Mouse (Mus musculus): ENCODE measurements around the gene Dennd1a. TPM values are rescaled to one million over a fixed set of nuclear protein-coding genes. Genes with fewer than 3 reads are reported as not detected.

The Dennd1a gene
- polyA plus RNA-seq, 1 experiment, result 44.5 TPM

- Histone ChIP-seq H3K27ac (ENCODE audit: insufficient read depth, low read length) (no peak overlapping the region), H3K4me1 (ENCODE audit: control insufficient read depth, insufficient read depth, low read length) (peaks cover 2% of the 10 kb centered on the region; the same call in 1 of the 2 replicates), H3K4me3 (ENCODE audit: insufficient read depth, low read length) (no peak overlapping the region)
- TF ChIP-seq POLR2A (IDR thresholded peaks at IDR 0.05; ENCODE audit: extremely low read depth, insufficient read depth, low read length) (no peak), CTCF (IDR thresholded peaks at IDR 0.05; ENCODE audit: extremely low read depth, insufficient read depth, low read length) (no peak)
Observed at GRCm38 (mm10) chr2:38259052-38259451, 28.1 kb downstream of the Dennd1a start.

GRCm38 (mm10) chr2:38237616-38238015 lies 49.6 kb downstream of the Dennd1a start:
- no peak for TF ChIP-seq CTCF (IDR thresholded peaks at IDR 0.05; ENCODE audit: extremely low read depth, insufficient read depth, low read length)
- no peak for TF ChIP-seq POLR2A (IDR thresholded peaks at IDR 0.05; ENCODE audit: extremely low read depth, insufficient read depth, low read length)
- Histone ChIP-seq H3K27ac (ENCODE audit: insufficient read depth, low read length) (no peak overlapping the region), H3K4me1 (ENCODE audit: control insufficient read depth, insufficient read depth, low read length) (no peaks in the 10 kb centered on the region), H3K4me3 (ENCODE audit: insufficient read depth, low read length) (no peak overlapping the region)

GRCm38 (mm10) chr2:38235593-38235992 lies 51.6 kb downstream of the Dennd1a start:
- H3K4me1 ChIP-seq (ENCODE audit: control insufficient read depth, insufficient read depth, low read length), result no peaks in the 10 kb centered on the region
- H3K27ac ChIP-seq (ENCODE audit: insufficient read depth, low read length), result no peak overlapping the region
- no peak overlapping the region for H3K4me3 ChIP-seq (ENCODE audit: insufficient read depth, low read length)
- TF ChIP-seq POLR2A (IDR thresholded peaks at IDR 0.05; ENCODE audit: extremely low read depth, insufficient read depth, low read length) (no peak), CTCF (IDR thresholded peaks at IDR 0.05; ENCODE audit: extremely low read depth, insufficient read depth, low read length) (no peak)

GRCm38 (mm10) chr2:38229882-38230281 lies 57.3 kb downstream of the Dennd1a start:
- Histone ChIP-seq H3K4me1 (ENCODE audit: control insufficient read depth, insufficient read depth, low read length) (no peaks in the 10 kb centered on the region), H3K4me3 (ENCODE audit: insufficient read depth, low read length) (no peak overlapping the region), H3K27ac (ENCODE audit: insufficient read depth, low read length) (no peak overlapping the region)
- TF ChIP-seq POLR2A (IDR thresholded peaks at IDR 0.05; ENCODE audit: extremely low read depth, insufficient read depth, low read length) (no peak), CTCF (IDR thresholded peaks at IDR 0.05; ENCODE audit: extremely low read depth, insufficient read depth, low read length) (no peak)

- Histone ChIP-seq H3K4me3 (ENCODE audit: insufficient read depth, low read length) (no peak overlapping the region), H3K27ac (ENCODE audit: insufficient read depth, low read length) (no peak overlapping the region), H3K4me1 (ENCODE audit: control insufficient read depth, insufficient read depth, low read length) (no peaks in the 10 kb centered on the region; the same call in 1 of the 2 replicates)
- TF ChIP-seq POLR2A (IDR thresholded peaks at IDR 0.05; ENCODE audit: extremely low read depth, insufficient read depth, low read length) (no peak), CTCF (IDR thresholded peaks at IDR 0.05; ENCODE audit: extremely low read depth, insufficient read depth, low read length) (no peak)
Observed at GRCm38 (mm10) chr2:38223759-38224158, 63.4 kb downstream of the Dennd1a start.

GRCm38 (mm10) chr2:38221461-38221860 lies 65.7 kb downstream of the Dennd1a start:
- TF ChIP-seq CTCF (IDR thresholded peaks at IDR 0.05; ENCODE audit: extremely low read depth, insufficient read depth, low read length) (no peak), POLR2A (IDR thresholded peaks at IDR 0.05; ENCODE audit: extremely low read depth, insufficient read depth, low read length) (no peak)
- Histone ChIP-seq H3K27ac (ENCODE audit: insufficient read depth, low read length) (no peak overlapping the region; the same call in 1 of the 2 replicates), H3K4me3 (ENCODE audit: insufficient read depth, low read length) (no peak overlapping the region), H3K4me1 (ENCODE audit: control insufficient read depth, insufficient read depth, low read length) (no peaks in the 10 kb centered on the region; the same call in 1 of the 2 replicates)

- no peak for TF ChIP-seq POLR2A (IDR thresholded peaks at IDR 0.05; ENCODE audit: extremely low read depth, insufficient read depth, low read length)
- TF ChIP-seq CTCF (IDR thresholded peaks at IDR 0.05; ENCODE audit: extremely low read depth, insufficient read depth, low read length), result no peak
- Histone ChIP-seq H3K4me3 (ENCODE audit: insufficient read depth, low read length) (no peak overlapping the region), H3K27ac (ENCODE audit: insufficient read depth, low read length) (no peak overlapping the region), H3K4me1 (ENCODE audit: control insufficient read depth, insufficient read depth, low read length) (no peaks in the 10 kb centered on the region; the same call in 1 of the 2 replicates)
Observed at GRCm38 (mm10) chr2:38220687-38221435, 66.3 kb downstream of the Dennd1a start.

- no peak for TF ChIP-seq POLR2A (IDR thresholded peaks at IDR 0.05; ENCODE audit: extremely low read depth, insufficient read depth, low read length)
- TF ChIP-seq CTCF (IDR thresholded peaks at IDR 0.05; ENCODE audit: extremely low read depth, insufficient read depth, low read length), result no peak
- no peak overlapping the region for H3K4me3 ChIP-seq (ENCODE audit: insufficient read depth, low read length)
Observed at GRCm38 (mm10) chr2:38219666-38220065, 67.5 kb downstream of the Dennd1a start.

GRCm38 (mm10) chr2:38213041-38213440 lies 74.1 kb downstream of the Dennd1a start:
- TF ChIP-seq POLR2A (IDR thresholded peaks at IDR 0.05; ENCODE audit: extremely low read depth, insufficient read depth, low read length) (no peak), CTCF (IDR thresholded peaks at IDR 0.05; ENCODE audit: extremely low read depth, insufficient read depth, low read length) (no peak)
- H3K4me1 ChIP-seq (ENCODE audit: control insufficient read depth, insufficient read depth, low read length), result no peaks in the 10 kb centered on the region
- no peak overlapping the region for H3K4me3 ChIP-seq (ENCODE audit: insufficient read depth, low read length)
- no peak overlapping the region for H3K27ac ChIP-seq (ENCODE audit: insufficient read depth, low read length)

More at GRCm38 (mm10) chr2:38219666-38220065, 67.5 kb downstream of the Dennd1a start:
- no peak overlapping the region for H3K27ac ChIP-seq (ENCODE audit: insufficient read depth, low read length)
- no peaks in the 10 kb centered on the region; the same call in 1 of the 2 replicates for H3K4me1 ChIP-seq (ENCODE audit: control insufficient read depth, insufficient read depth, low read length)

- TF ChIP-seq CTCF (IDR thresholded peaks at IDR 0.05; ENCODE audit: extremely low read depth, insufficient read depth, low read length), result no peak
- Histone ChIP-seq H3K4me3 (ENCODE audit: insufficient read depth, low read length) (no peak overlapping the region), H3K4me1 (ENCODE audit: control insufficient read depth, insufficient read depth, low read length) (no peaks in the 10 kb centered on the region), H3K27ac (ENCODE audit: insufficient read depth, low read length) (no peak overlapping the region)
Observed at GRCm38 (mm10) chr2:38211426-38211825, 75.8 kb downstream of the Dennd1a start.
